Mouse (Mus musculus) myocyte (in vitro differentiated cells): Measurements from ENCODE around the gene Bst1.

Experiments used
- CEBPB ChIP-seq: IDR thresholded peaks from 2 replicates; pipeline ENCODE4 v1.6.1; 2011; ENCODE audit warnings: mild to moderate bottlenecking, moderate library complexity; ENCODE audit not compliant: poor library complexity, insufficient read depth, severe bottlenecking
- E2F4 ChIP-seq: IDR thresholded peaks from one replicate; pipeline ENCODE4 v1.6.1; 2011; ENCODE audit warnings: mild to moderate bottlenecking, control low read depth, moderate library complexity; ENCODE audit not compliant: insufficient read depth
- MAX ChIP-seq: IDR thresholded peaks from one replicate; pipeline ENCODE4 v1.6.1; 2011; ENCODE audit warnings: low read depth, mild to moderate bottlenecking, control low read depth
- MYOD1 ChIP-seq, 3 experiments: IDR thresholded peaks; one replicate each; pipeline ENCODE4 v1.6.1; 2011; ENCODE audit warnings: control low read depth in 2 of 3, low read depth in 2 of 3, mild to moderate bottlenecking in 2 of 3, moderate library complexity in 1 of 3; ENCODE audit not compliant: insufficient read length in 2 of 3, control insufficient read depth in 1 of 3
- MYOG ChIP-seq, 3 experiments: IDR thresholded peaks; one replicate each; pipeline ENCODE4 v1.6.1; 2011; ENCODE audit warnings: control low read depth in 2 of 3, low read depth in 2 of 3, mild to moderate bottlenecking in 2 of 3; ENCODE audit not compliant: insufficient read length in 2 of 3, control insufficient read depth in 1 of 3, insufficient read depth in 1 of 3
- POLR2A ChIP-seq: IDR thresholded peaks from one replicate; pipeline ENCODE4 v1.6.1; 2011; ENCODE audit warnings: low read depth, mild to moderate bottlenecking, control low read depth, moderate library complexity; ENCODE audit not compliant: insufficient read length
- POLR2AphosphoS2 ChIP-seq: IDR thresholded peaks from one replicate; pipeline ENCODE4 v1.6.1; 2011; ENCODE audit warnings: low read depth, control low read depth; ENCODE audit not compliant: insufficient read length
- TCF12 ChIP-seq: IDR thresholded peaks from one replicate; pipeline ENCODE4 v1.6.1; 2011; ENCODE audit warnings: mild to moderate bottlenecking, control low read depth; ENCODE audit not compliant: poor library complexity, insufficient read depth, severe bottlenecking
- TCF3 ChIP-seq: IDR thresholded peaks from one replicate; pipeline ENCODE4 v1.6.1; 2011; ENCODE audit warnings: low read depth, control low read depth; ENCODE audit not compliant: insufficient read length
- USF1 ChIP-seq: IDR thresholded peaks from one replicate; pipeline ENCODE4 v1.6.1; 2011; ENCODE audit warnings: low read depth, mild to moderate bottlenecking, control low read depth, moderate library complexity

GRCm38 (mm10) chr5:43827366-43827765, 8.7 kb downstream of the Bst1 start:
- TF ChIP-seq MYOD1 (IDR thresholded peaks at IDR 0.05; ENCODE audit: control insufficient read depth in 1 of 3, insufficient read length in 2 of 3, low read depth in 2 of 3): no peak
- TF ChIP-seq POLR2A: no peak
- TF ChIP-seq POLR2AphosphoS2: no peak
- no peak for TF ChIP-seq TCF12
- no peak for TF ChIP-seq MAX
- TF ChIP-seq MYOG (IDR thresholded peaks at IDR 0.05; ENCODE audit: control insufficient read depth in 1 of 3, insufficient read depth in 1 of 3, insufficient read length in 2 of 3, low read depth in 2 of 3): no peak
- no peak for TF ChIP-seq CEBPB
- no peak for TF ChIP-seq TCF3
- TF ChIP-seq E2F4: no peak
- no peak for TF ChIP-seq USF1
